Mouse (Mus musculus): ENCODE data around the gene Ptprd. TPM values are rescaled to one million over a fixed set of nuclear protein-coding genes. Genes with fewer than 3 reads are reported as not detected.

Gene Ptprd
- polyA plus RNA-seq, 1 experiment from 2014 or later: 46.2 TPM

GRCm38 (mm10) chr4:77664761-77665160 lies 547.0 kb downstream of the Ptprd start:
- WGBS: 89% methylated on average over 2 of the region's 2 CpGs
- Histone ChIP-seq H3K4me3 (ENCODE audit: low read depth, low read length) (no peak overlapping the region), H3K4me2 (ENCODE audit: low read depth, low read length) (no peak overlapping the region), H3K27me3 (replicated peaks; ENCODE audit: control insufficient read depth, insufficient read depth, low read length) (no peaks in the 10 kb centered on the region), H3K9ac (ENCODE audit: low read depth, low read length) (no peak overlapping the region), H3K9me3 (ENCODE audit: control insufficient read depth, low read length) (no peaks in the 10 kb centered on the region), H3K27ac (replicated peaks; ENCODE audit: low read depth, low read length) (no peak overlapping the region), H3K4me1 (ENCODE audit: control insufficient read depth, insufficient read depth, low read length) (no peaks in the 10 kb centered on the region), H3K36me3 (ENCODE audit: control insufficient read depth, insufficient read depth, low read length) (no peaks in the 10 kb centered on the region)
- DNase-seq (ENCODE audit: low spot score) (no peak), ATAC-seq (ENCODE audit: low read depth) (no peak)

GRCm38 (mm10) chr4:77662309-77662708 lies 549.5 kb downstream of the Ptprd start:
- H3K4me3 ChIP-seq (ENCODE audit: low read depth, low read length): no peak overlapping the region
- H3K36me3 ChIP-seq (ENCODE audit: control insufficient read depth, insufficient read depth, low read length): no peaks in the 10 kb centered on the region
- no peak overlapping the region for H3K27ac ChIP-seq (replicated peaks; ENCODE audit: low read depth, low read length)
- no peaks in the 10 kb centered on the region for H3K9me3 ChIP-seq (ENCODE audit: control insufficient read depth, low read length)
- WGBS: 75% methylated on average over 1 of the region's 1 CpGs
- ATAC-seq (ENCODE audit: low read depth): no peak
- no peaks in the 10 kb centered on the region for H3K4me1 ChIP-seq (ENCODE audit: control insufficient read depth, insufficient read depth, low read length)
- H3K4me2 ChIP-seq (ENCODE audit: low read depth, low read length): no peak overlapping the region
- no peak for DNase-seq (ENCODE audit: low spot score)
- no peaks in the 10 kb centered on the region for H3K27me3 ChIP-seq (replicated peaks; ENCODE audit: control insufficient read depth, insufficient read depth, low read length)
- no peak overlapping the region for H3K9ac ChIP-seq (ENCODE audit: low read depth, low read length)

- no peaks in the 10 kb centered on the region for H3K27me3 ChIP-seq (replicated peaks; ENCODE audit: control insufficient read depth, insufficient read depth, low read length)
- 76% methylated on average over 1 of the region's 1 CpGs for WGBS
- no peak overlapping the region for H3K4me3 ChIP-seq (ENCODE audit: low read depth, low read length)
- H3K36me3 ChIP-seq (ENCODE audit: control insufficient read depth, insufficient read depth, low read length): no peaks in the 10 kb centered on the region
- ATAC-seq (ENCODE audit: low read depth): no peak
- no peak overlapping the region for H3K27ac ChIP-seq (replicated peaks; ENCODE audit: low read depth, low read length)
- no peak for DNase-seq (ENCODE audit: low spot score)
- H3K4me1 ChIP-seq (ENCODE audit: control insufficient read depth, insufficient read depth, low read length): no peaks in the 10 kb centered on the region
- no peak overlapping the region for H3K9ac ChIP-seq (ENCODE audit: low read depth, low read length)
- no peak overlapping the region for H3K4me2 ChIP-seq (ENCODE audit: low read depth, low read length)
- H3K9me3 ChIP-seq (ENCODE audit: control insufficient read depth, low read length): no peaks in the 10 kb centered on the region
Observed at GRCm38 (mm10) chr4:77655669-77656068, 556.1 kb downstream of the Ptprd start.

GRCm38 (mm10) chr4:77649615-77650325 lies 562.0 kb downstream of the Ptprd start:
- no peak for DNase-seq (ENCODE audit: low spot score)
- Histone ChIP-seq H3K4me1 (ENCODE audit: control insufficient read depth, insufficient read depth, low read length) (no peaks in the 10 kb centered on the region), H3K36me3 (ENCODE audit: control insufficient read depth, insufficient read depth, low read length) (no peaks in the 10 kb centered on the region), H3K4me2 (ENCODE audit: low read depth, low read length) (no peak overlapping the region), H3K9me3 (ENCODE audit: control insufficient read depth, low read length) (no peaks in the 10 kb centered on the region), H3K27ac (replicated peaks; ENCODE audit: low read depth, low read length) (no peak overlapping the region), H3K9ac (ENCODE audit: low read depth, low read length) (no peak overlapping the region), H3K27me3 (replicated peaks; ENCODE audit: control insufficient read depth, insufficient read depth, low read length) (no peaks in the 10 kb centered on the region), H3K4me3 (ENCODE audit: low read depth, low read length) (no peak overlapping the region)
- WGBS: 68% methylated on average over 3 of the region's 3 CpGs
- ATAC-seq (ENCODE audit: low read depth): no peak

- Histone ChIP-seq H3K27me3 (replicated peaks; ENCODE audit: control insufficient read depth, insufficient read depth, low read length) (no peaks in the 10 kb centered on the region), H3K4me1 (ENCODE audit: control insufficient read depth, insufficient read depth, low read length) (no peaks in the 10 kb centered on the region), H3K36me3 (ENCODE audit: control insufficient read depth, insufficient read depth, low read length) (no peaks in the 10 kb centered on the region), H3K4me2 (ENCODE audit: low read depth, low read length) (no peak overlapping the region), H3K27ac (replicated peaks; ENCODE audit: low read depth, low read length) (no peak overlapping the region), H3K4me3 (ENCODE audit: low read depth, low read length) (no peak overlapping the region), H3K9ac (ENCODE audit: low read depth, low read length) (no peak overlapping the region), H3K9me3 (ENCODE audit: control insufficient read depth, low read length) (no peaks in the 10 kb centered on the region)
- ATAC-seq (ENCODE audit: low read depth) (no peak), DNase-seq (ENCODE audit: low spot score) (no peak)
- WGBS: 74% methylated on average over 2 of the region's 2 CpGs
Observed at GRCm38 (mm10) chr4:77648911-77649310, 562.9 kb downstream of the Ptprd start.

- no peaks in the 10 kb centered on the region for H3K27me3 ChIP-seq (replicated peaks; ENCODE audit: control insufficient read depth, insufficient read depth, low read length)
- H3K9ac ChIP-seq (ENCODE audit: low read depth, low read length): no peak overlapping the region
- H3K4me3 ChIP-seq (ENCODE audit: low read depth, low read length): no peak overlapping the region
- ATAC-seq (ENCODE audit: low read depth): 0 out of 2 replicates have a peak, but pooled peaks have one; percentile 60
- H3K27ac ChIP-seq (replicated peaks; ENCODE audit: low read depth, low read length): no peak overlapping the region; the same call in 1 of the 2 replicates
- H3K36me3 ChIP-seq (ENCODE audit: control insufficient read depth, insufficient read depth, low read length): no peaks in the 10 kb centered on the region
- 44% methylated on average over 5 of the region's 5 CpGs for WGBS
- DNase-seq (ENCODE audit: low spot score): peak; percentile 72
- H3K4me2 ChIP-seq (ENCODE audit: low read depth, low read length): no peak overlapping the region
- H3K9me3 ChIP-seq (ENCODE audit: control insufficient read depth, low read length): no peaks in the 10 kb centered on the region
- H3K4me1 ChIP-seq (ENCODE audit: control insufficient read depth, insufficient read depth, low read length): no peaks in the 10 kb centered on the region
Observed at GRCm38 (mm10) chr4:77647451-77648137, 564.2 kb downstream of the Ptprd start.

GRCm38 (mm10) chr4:77644435-77644834 lies 567.3 kb downstream of the Ptprd start:
- ATAC-seq (ENCODE audit: low read depth) (no peak), DNase-seq (ENCODE audit: low spot score) (peak; percentile 9)
- Histone ChIP-seq H3K36me3 (ENCODE audit: control insufficient read depth, insufficient read depth, low read length) (no peaks in the 10 kb centered on the region), H3K27me3 (replicated peaks; ENCODE audit: control insufficient read depth, insufficient read depth, low read length) (no peaks in the 10 kb centered on the region), H3K4me2 (ENCODE audit: low read depth, low read length) (no peak overlapping the region), H3K4me3 (ENCODE audit: low read depth, low read length) (no peak overlapping the region), H3K4me1 (ENCODE audit: control insufficient read depth, insufficient read depth, low read length) (no peaks in the 10 kb centered on the region), H3K9ac (ENCODE audit: low read depth, low read length) (no peak overlapping the region), H3K27ac (replicated peaks; ENCODE audit: low read depth, low read length) (no peak overlapping the region), H3K9me3 (ENCODE audit: control insufficient read depth, low read length) (no peaks in the 10 kb centered on the region)

GRCm38 (mm10) chr4:77640022-77640421 lies 571.7 kb downstream of the Ptprd start:
- Histone ChIP-seq H3K9me3 (ENCODE audit: control insufficient read depth, low read length) (no peaks in the 10 kb centered on the region), H3K36me3 (ENCODE audit: control insufficient read depth, insufficient read depth, low read length) (no peaks in the 10 kb centered on the region), H3K4me2 (ENCODE audit: low read depth, low read length) (no peak overlapping the region), H3K4me3 (ENCODE audit: low read depth, low read length) (no peak overlapping the region), H3K4me1 (ENCODE audit: control insufficient read depth, insufficient read depth, low read length) (no peaks in the 10 kb centered on the region), H3K27me3 (replicated peaks; ENCODE audit: control insufficient read depth, insufficient read depth, low read length) (no peaks in the 10 kb centered on the region), H3K27ac (replicated peaks; ENCODE audit: low read depth, low read length) (no peak overlapping the region), H3K9ac (ENCODE audit: low read depth, low read length) (no peak overlapping the region)
- 73% methylated on average over 7 of the region's 7 CpGs for WGBS
- ATAC-seq (ENCODE audit: low read depth) (no peak), DNase-seq (ENCODE audit: low spot score) (no peak)

GRCm38 (mm10) chr4:77613129-77613528 lies 598.6 kb downstream of the Ptprd start:
- H3K36me3 ChIP-seq (ENCODE audit: control insufficient read depth, insufficient read depth, low read length): no peaks in the 10 kb centered on the region
- no peak overlapping the region for H3K27ac ChIP-seq (replicated peaks; ENCODE audit: low read depth, low read length)
- ATAC-seq (ENCODE audit: low read depth) (no peak), DNase-seq (ENCODE audit: low spot score) (no peak)
- WGBS: 77% methylated on average over 1 of the region's 1 CpGs
- H3K4me3 ChIP-seq (ENCODE audit: low read depth, low read length): no peak overlapping the region
- no peaks in the 10 kb centered on the region for H3K9me3 ChIP-seq (ENCODE audit: control insufficient read depth, low read length)
- no peak overlapping the region for H3K9ac ChIP-seq (ENCODE audit: low read depth, low read length)
- no peak overlapping the region for H3K4me2 ChIP-seq (ENCODE audit: low read depth, low read length)
- H3K4me1 ChIP-seq (ENCODE audit: control insufficient read depth, insufficient read depth, low read length): no peaks in the 10 kb centered on the region
- no peaks in the 10 kb centered on the region for H3K27me3 ChIP-seq (replicated peaks; ENCODE audit: control insufficient read depth, insufficient read depth, low read length)

Measured in embryonic facial prominence, embryonic 14.5 days (tissue).